ENCODE assay signal across 8 mouse cellular contexts in the genomic region with DNA sequence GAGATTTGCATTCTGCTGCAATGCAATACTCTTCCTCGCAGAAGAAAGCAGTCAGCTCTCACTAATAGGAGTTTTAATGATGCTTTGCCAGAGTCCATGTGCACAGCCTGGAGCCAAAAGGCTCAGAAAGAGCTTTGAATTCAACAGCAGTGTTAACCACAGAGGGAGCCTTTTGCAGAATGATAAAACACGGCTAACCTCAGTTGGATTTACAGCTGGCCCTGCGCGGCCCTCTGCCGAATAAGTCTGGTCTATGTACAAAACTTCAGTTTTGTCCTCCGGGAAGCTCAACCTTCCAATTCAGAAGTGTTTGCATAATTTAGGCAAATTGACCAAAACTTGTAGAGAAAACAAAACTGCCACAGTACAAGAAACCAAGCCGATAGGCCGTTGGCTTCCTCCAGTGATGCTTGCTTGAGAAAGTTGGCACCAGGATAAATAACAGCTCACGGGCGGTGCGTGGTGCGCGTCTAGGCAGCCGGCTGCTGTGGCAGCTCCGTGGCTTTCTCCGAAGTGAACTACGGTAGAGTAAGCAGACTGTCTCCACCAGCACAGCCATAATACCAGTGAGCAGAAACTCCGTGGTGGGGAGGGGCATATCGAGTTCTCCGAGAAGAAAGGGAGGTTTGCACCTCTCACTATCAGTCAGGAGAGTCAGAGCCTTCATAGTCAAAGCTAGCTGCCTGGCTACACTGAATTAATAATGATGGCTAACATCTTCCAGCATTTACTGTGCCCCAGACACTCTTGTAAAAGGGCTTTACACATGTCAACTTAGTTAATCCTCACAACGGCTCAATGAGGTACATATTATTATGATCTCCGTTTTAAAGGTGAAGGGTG. TPM values are rescaled to one million over a fixed set of nuclear protein-coding genes. Genes with fewer than 3 reads are reported as not detected.
DNase-seq lines count a peak whose midpoint lies in the region; ATAC-seq lines count a peak whose summit lies in the region.

No protein-coding gene starts in this region.

- H3K9me3 ChIP-seq in heart, embryonic 13.5 days = no peaks in the 10 kb centered on the region
- H3K9me3 ChIP-seq in heart, embryonic 14.5 days (ENCODE audit: control insufficient read depth, low read length) = no peaks in the 10 kb centered on the region
- H3K9me3 ChIP-seq in midbrain, embryonic 16.5 days (replicated peaks; ENCODE audit: control insufficient read depth, low read length, poor library complexity, severe bottlenecking) = no peaks in the 10 kb centered on the region

- peak overlapping the region; percentile 63 for H3K4me2 ChIP-seq in heart, embryonic 13.5 days
- peak overlapping the region; percentile 58 for H3K4me2 ChIP-seq in heart, embryonic 14.5 days (ENCODE audit: low read length)
- H3K4me2 ChIP-seq in midbrain, embryonic 16.5 days (ENCODE audit: low read length) = peak overlapping the region; percentile 54

- H3K9ac ChIP-seq in heart, embryonic 13.5 days = peak overlapping the region; percentile 51
- peak overlapping the region; percentile 40; the same call in 1 of the 2 replicates for H3K9ac ChIP-seq in heart, embryonic 14.5 days (ENCODE audit: low read length)
- H3K9ac ChIP-seq in midbrain, embryonic 16.5 days (ENCODE audit: low read depth, low read length) = 0 out of 2 replicates have a peak overlapping the region, but pooled peaks have one; percentile 38

- no peak for ATAC-seq in heart, embryonic 13.5 days (ENCODE audit: extremely low read depth, insufficient number of reproducible peaks, low FRiP score, low TSS enrichment)
- 0 out of 2 replicates have a peak, but pooled peaks have one; percentile 15 for ATAC-seq in common myeloid progenitor, adult 5-6 weeks (replicated peaks; ENCODE audit: low read depth, poor library complexity, severe bottlenecking)
- ATAC-seq in heart, embryonic 14.5 days (ENCODE audit: insufficient number of reproducible peaks, insufficient read depth, low FRiP score, low read depth) = no peak
- peak; percentile 34 for ATAC-seq in midbrain, embryonic 16.5 days

- H3K27me3 ChIP-seq in heart, embryonic 13.5 days (replicated peaks) = no peaks in the 10 kb centered on the region
- H3K27me3 ChIP-seq in heart, embryonic 14.5 days (ENCODE audit: control insufficient read depth, insufficient read depth, low read length) = no peaks in the 10 kb centered on the region
- H3K27me3 ChIP-seq in midbrain, embryonic 16.5 days (ENCODE audit: control insufficient read depth, insufficient read depth, low read depth, low read length) = no peaks in the 10 kb centered on the region

- no peak overlapping the region for H3K27ac ChIP-seq in heart, embryonic 13.5 days (replicated peaks)
- no peak overlapping the region for H3K27ac ChIP-seq in heart, embryonic 14.5 days (replicated peaks in 1 of 2; ENCODE audit: control insufficient read depth in 1 of 2, insufficient read depth in 1 of 2, low read depth in 2 of 2, low read length in 2 of 2)
- peak overlapping the region; percentile 75 for H3K27ac ChIP-seq in midbrain, embryonic 16.5 days (ENCODE audit: low read length)

- peaks cover 39% of the 10 kb centered on the region for H3K4me1 ChIP-seq in heart, embryonic 13.5 days
- peaks cover 4 to 9% of the 10 kb centered on the region in 2 experiments for H3K4me1 ChIP-seq in heart, embryonic 14.5 days (ENCODE audit: control insufficient read depth in 2 of 2, insufficient read depth in 2 of 2, low read length in 2 of 2)
- H3K4me1 ChIP-seq in midbrain, embryonic 16.5 days (ENCODE audit: control insufficient read depth, insufficient read depth, low read length) = peaks cover 46% of the 10 kb centered on the region

- H3K4me3 ChIP-seq in heart, embryonic 13.5 days = peak overlapping the region; percentile 29
- H3K4me3 ChIP-seq in heart, embryonic 14.5 days (ENCODE audit: control insufficient read depth in 1 of 2, insufficient read depth in 1 of 2, low read depth in 1 of 2, low read length in 2 of 2) = peak overlapping the region; percentile 13 to 18; a peak in 2 of 4 replicates
- peak overlapping the region; percentile 16; the same call in 1 of the 2 replicates for H3K4me3 ChIP-seq in midbrain, embryonic 16.5 days (ENCODE audit: low read depth, low read length)

- 36% methylated on average over 22 of the region's 22 CpGs for WGBS in heart, embryonic 13.5 days
- WGBS in heart, embryonic 14.5 days = 36% methylated on average over 22 of the region's 22 CpGs
- WGBS in midbrain, embryonic 16.5 days = 6% methylated on average over 22 of the region's 22 CpGs

- no peaks in the 10 kb centered on the region for H3K36me3 ChIP-seq in heart, embryonic 13.5 days
- H3K36me3 ChIP-seq in heart, embryonic 14.5 days (ENCODE audit: control insufficient read depth, insufficient read depth, low read length) = no peaks in the 10 kb centered on the region
- no peaks in the 10 kb centered on the region for H3K36me3 ChIP-seq in midbrain, embryonic 16.5 days (ENCODE audit: control insufficient read depth, insufficient read depth, low read length)

- no peak for DNase-seq in heart, adult 8-10 months (ENCODE audit: low spot score)
- peak; percentile 23 to 40 for DNase-seq in left cerebral cortex, postnatal 36 days (ENCODE audit: low spot score in 2 of 2)
- no peak for DNase-seq in spleen, postnatal 4 days (ENCODE audit: low spot score in 2 of 2)
- DNase-seq in spleen, postnatal 36 days (ENCODE audit: low spot score in 2 of 2) = no peak

- intact Hi-C loops in left cerebral cortex, postnatal 36 days (cut with DNase I) = loop anchor here (5.0 to 10.0 kb wide), 5 partner anchors 83 to 833 kb away; a partner anchor contains a TSS

RNA-seq across cellular contexts. Expression of a gene that starts 3.2 kb away (rescaled TPM):
- 31.4 and 34.1 TPM in 2 replicates for polyA plus RNA-seq in heart, embryonic 13.5 days (2015; fragmentation: Nextera tagmentation; extraction: Ambion mirVana)
- 1 to 10 TPM; 4.6 to 7.3 (median 5.6) TPM for total RNA-seq in heart, adult 8-10 months (2022)
- not detected in 2 replicates for total RNA-seq in common myeloid progenitor, adult 5-6 weeks (2017)
- polyA plus RNA-seq in heart, embryonic 14.5 days (2014; fragmentation: Nextera tagmentation; extraction: Ambion mirVana) = 33.8 and 36.8 TPM in 2 replicates
- under 1 TPM; 0.25 to 0.59 TPM for total RNA-seq in left cerebral cortex, postnatal 36 days (2021)
- 17.9 and 20.6 TPM in 2 replicates for polyA plus RNA-seq in midbrain, embryonic 16.5 days (2015; fragmentation: Nextera tagmentation; extraction: Ambion mirVana)

Comparison
In these comparisons a context has a peak if more than half of its experiments do, and no peak if none do; other contexts are left out.
1. ATAC-seq: peak in common myeloid progenitor, adult 5-6 weeks (single experiment) and midbrain, embryonic 16.5 days (single experiment); none in heart, embryonic 13.5 days (single experiment) and heart, embryonic 14.5 days (single experiment).
2. DNase-seq: peak in left cerebral cortex, postnatal 36 days (2 of 2); none in heart, adult 8-10 months (single experiment), spleen, postnatal 4 days (0 of 2) and spleen, postnatal 36 days (0 of 2).
3. Peak in every context shown above with its lines, with median percentiles within 50 percentile points of each other: H3K4me2 ChIP-seq, H3K4me3 ChIP-seq and H3K9ac ChIP-seq.